Mouse (Mus musculus) hindbrain, embryonic 16.5 days (tissue): ENCODE measurements at regions not wholly inside any gene's neighbourhood (a gene's known extent, or its start where the extent isn't known, plus 50 kb on each side); places are given as distances from the start of the nearest gene placed in this dataset.

ENCODE experiments used
- ATAC-seq: fragments of 200-750 bp; cut with Nextera tagmentation; 2 replicates; pipeline ENCODE4 v1.8.0; 2017; ENCODE audit warnings: moderate TSS enrichment, moderate library complexity
- H3K27ac ChIP-seq: fragments of 300-500 bp; sonication (generic); 2 replicates; pipeline ENCODE4 v1.5.1; 2014; ENCODE audit warnings: low read depth, mild to moderate bottlenecking, control low read depth, low read length, moderate library complexity
- H3K27me3 ChIP-seq: fragments of 300-500 bp; sonication (generic); replicated peaks from 2 replicates; pipeline ENCODE4 v1.6.1; 2014; ENCODE audit warnings: low read length; ENCODE audit not compliant: control insufficient read depth, insufficient read depth
- H3K36me3 ChIP-seq: fragments of 300-500 bp; sonication (generic); 2 replicates; pipeline ENCODE4 v1.6.1; 2014; ENCODE audit warnings: mild to moderate bottlenecking, low read length, moderate library complexity, mixed read lengths; ENCODE audit not compliant: control insufficient read depth, insufficient read depth
- H3K4me1 ChIP-seq: fragments of 300-500 bp; sonication (generic); 2 replicates; pipeline ENCODE4 v1.6.1; 2014; ENCODE audit warnings: low read depth, low read length; ENCODE audit not compliant: control insufficient read depth, insufficient read depth
- H3K4me2 ChIP-seq: fragments of 300-500 bp; sonication (generic); 2 replicates; pipeline ENCODE4 v1.6.1; 2014; ENCODE audit warnings: mild to moderate bottlenecking, low read length, control low read depth, moderate library complexity
- H3K4me3 ChIP-seq: fragments of 300-500 bp; sonication (generic); 2 replicates; pipeline ENCODE4 v1.5.1; 2014; ENCODE audit warnings: mild to moderate bottlenecking, low read length, control low read depth, moderate library complexity
- H3K9ac ChIP-seq: fragments of 300-500 bp; sonication (generic); 2 replicates; pipeline ENCODE4 v1.6.1; 2014; ENCODE audit warnings: low read depth, mild to moderate bottlenecking, control low read depth, low read length, moderate library complexity
- H3K9me3 ChIP-seq: fragments of 300-500 bp; sonication (generic); 2 replicates; pipeline ENCODE4 v1.6.1; 2014; ENCODE audit warnings: mild to moderate bottlenecking, low read length, moderate library complexity; ENCODE audit not compliant: control insufficient read depth
- WGBS: fragments of 180-500 bp; shearing (Covaris S2); extraction: QIAGEN DNeasy Blood & Tissue Kit; methylation state at CpG from one replicate; pipeline ENCODE4 v1.1.7; 2014; 5-methylcytosine and 5-hydroxymethylcytosine counted together

GRCm38 (mm10) chr8:88449001-88449400 lies 72.2 kb upstream of the Nkd1 start:
- Histone ChIP-seq H3K9ac (no peak overlapping the region), H3K27ac (no peak overlapping the region), H3K27me3 (peaks cover 12% of the 10 kb centered on the region), H3K4me1 (peaks cover 31% of the 10 kb centered on the region), H3K4me3 (no peak overlapping the region), H3K36me3 (no peaks in the 10 kb centered on the region), H3K4me2 (no peak overlapping the region), H3K9me3 (no peaks in the 10 kb centered on the region)
- 77% methylated on average over 9 of the region's 9 CpGs for WGBS
- no peak for ATAC-seq

- no peaks in the 10 kb centered on the region for H3K36me3 ChIP-seq
- no peak overlapping the region for H3K4me2 ChIP-seq
- peaks cover 33% of the 10 kb centered on the region for H3K4me1 ChIP-seq
- peaks cover 12% of the 10 kb centered on the region for H3K27me3 ChIP-seq
- no peak overlapping the region for H3K9ac ChIP-seq
- no peak overlapping the region for H3K4me3 ChIP-seq
- 58% methylated on average over 5 of the region's 5 CpGs for WGBS
- H3K9me3 ChIP-seq, result no peaks in the 10 kb centered on the region
- no peak overlapping the region for H3K27ac ChIP-seq
- no peak for ATAC-seq
These were observed 71.6 kb upstream of the Nkd1 start for GRCm38 (mm10) chr8:88449534-88449933.

GRCm38 (mm10) chr8:88450864-88451657 lies 70.1 kb upstream of the Nkd1 start:
- H3K4me3 ChIP-seq, result no peak overlapping the region
- peaks cover 45% of the 10 kb centered on the region for H3K4me1 ChIP-seq
- H3K36me3 ChIP-seq, result no peaks in the 10 kb centered on the region
- no peak for ATAC-seq
- peak overlapping the region; percentile 23; the same call in 1 of the 2 replicates for H3K9ac ChIP-seq
- H3K27me3 ChIP-seq, result peaks cover 12% of the 10 kb centered on the region
- 9% methylated on average over 26 of the region's 26 CpGs for WGBS
- no peak overlapping the region for H3K27ac ChIP-seq
- peak overlapping the region; percentile 35 for H3K4me2 ChIP-seq
- H3K9me3 ChIP-seq, result no peaks in the 10 kb centered on the region

- 28% methylated on average over 17 of the region's 17 CpGs for WGBS
- Histone ChIP-seq H3K4me3 (no peak overlapping the region), H3K9me3 (0 out of 2 replicates have a peak, but pooled peaks cover 2% of the 10 kb centered on the region), H3K9ac (no peak overlapping the region), H3K4me2 (peak overlapping the region; percentile 35), H3K27ac (no peak overlapping the region), H3K36me3 (no peaks in the 10 kb centered on the region), H3K27me3 (peaks cover 12% of the 10 kb centered on the region), H3K4me1 (peaks cover 45% of the 10 kb centered on the region)
- ATAC-seq, result no peak
These were observed 69.3 kb upstream of the Nkd1 start for GRCm38 (mm10) chr8:88451658-88452500.

GRCm38 (mm10) chr8:88452501-88452847 lies 68.7 kb upstream of the Nkd1 start:
- Histone ChIP-seq H3K4me2 (no peak overlapping the region), H3K9me3 (peaks cover 5% of the 10 kb centered on the region; the same call in 1 of the 2 replicates), H3K4me1 (peaks cover 41% of the 10 kb centered on the region), H3K27me3 (peaks cover 12% of the 10 kb centered on the region), H3K4me3 (no peak overlapping the region), H3K27ac (no peak overlapping the region), H3K36me3 (no peaks in the 10 kb centered on the region), H3K9ac (no peak overlapping the region)
- 69% methylated on average over 6 of the region's 6 CpGs for WGBS
- no peak for ATAC-seq

GRCm38 (mm10) chr8:88454048-88454696 lies 67.0 kb upstream of the Nkd1 start:
- Histone ChIP-seq H3K36me3 (no peaks in the 10 kb centered on the region), H3K9ac (peak overlapping the region; percentile 87), H3K4me2 (peak overlapping the region; percentile 98), H3K27ac (peak overlapping the region; percentile 88), H3K4me3 (peak overlapping the region; percentile 67), H3K4me1 (peaks cover 30% of the 10 kb centered on the region), H3K9me3 (peaks cover 5% of the 10 kb centered on the region; the same call in 1 of the 2 replicates), H3K27me3 (peaks cover 12% of the 10 kb centered on the region)
- peak; percentile 86 for ATAC-seq
- under 1% methylated on average over 54 of the region's 75 CpGs for WGBS

GRCm38 (mm10) chr8:88454906-88455305 lies 66.2 kb upstream of the Nkd1 start:
- H3K9me3 ChIP-seq, result peaks cover 5% of the 10 kb centered on the region; the same call in 1 of the 2 replicates
- H3K4me1 ChIP-seq, result peaks cover 30% of the 10 kb centered on the region
- H3K4me2 ChIP-seq, result peak overlapping the region; percentile 98
- H3K27ac ChIP-seq, result peak overlapping the region; percentile 88
- no peak for ATAC-seq
- 0% methylated on average over 4 of the region's 4 CpGs for WGBS
- H3K36me3 ChIP-seq, result no peaks in the 10 kb centered on the region
- H3K4me3 ChIP-seq, result no peak overlapping the region; the same call in none of the 2 replicates
- H3K9ac ChIP-seq, result peak overlapping the region; percentile 87
- peaks cover 12% of the 10 kb centered on the region for H3K27me3 ChIP-seq

GRCm38 (mm10) chr8:88455434-88456020 lies 65.6 kb upstream of the Nkd1 start:
- Histone ChIP-seq H3K4me3 (peak overlapping the region; percentile 5; the same call in 1 of the 2 replicates), H3K36me3 (no peaks in the 10 kb centered on the region), H3K9me3 (peaks cover 5% of the 10 kb centered on the region; the same call in 1 of the 2 replicates), H3K4me1 (peaks cover 30% of the 10 kb centered on the region), H3K9ac (peak overlapping the region; percentile 28), H3K27ac (peak overlapping the region; percentile 55), H3K27me3 (peaks cover 12% of the 10 kb centered on the region), H3K4me2 (peak overlapping the region; percentile 52)
- WGBS, result 7% methylated on average over 28 of the region's 28 CpGs
- no peak for ATAC-seq
